ENCODE assay signal across 8 mouse cellular contexts in the genomic region with DNA sequence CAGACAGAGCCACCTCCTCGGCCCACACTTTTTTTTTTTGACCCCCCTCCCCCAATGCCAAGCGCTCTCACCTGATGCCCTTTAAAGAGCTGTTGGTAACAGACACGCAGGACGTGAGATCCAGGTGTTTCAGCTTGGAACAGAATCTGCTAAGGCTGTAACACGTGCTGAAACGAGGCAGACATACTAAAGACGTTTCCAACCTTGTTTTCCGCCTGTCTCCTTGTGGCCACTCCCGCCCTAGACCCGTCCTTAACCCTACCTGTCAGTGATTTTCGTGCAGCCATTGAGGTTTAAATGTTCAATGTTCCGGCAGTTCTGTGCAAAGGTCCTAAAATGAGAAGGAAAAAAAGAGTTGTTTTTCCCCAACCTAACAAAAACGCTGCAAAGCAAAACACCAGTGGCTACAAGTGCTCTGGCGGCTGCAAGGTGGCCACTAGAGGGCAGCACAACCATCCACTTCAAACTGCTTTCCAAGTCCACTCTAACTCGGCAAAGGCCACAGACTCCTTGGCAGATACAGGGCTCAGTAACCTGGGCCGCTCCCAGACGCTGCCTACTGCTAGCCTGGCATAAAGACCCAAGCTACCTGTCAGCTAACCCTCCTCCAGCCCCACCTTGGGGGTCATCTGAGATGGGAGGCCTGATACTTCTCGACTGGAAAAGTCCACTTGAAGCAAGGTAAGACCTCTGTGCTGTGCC. TPM values are rescaled to one million over a fixed set of nuclear protein-coding genes. Genes with fewer than 3 reads are reported as not detected.
DNase-seq lines count a peak whose midpoint lies in the region; ATAC-seq lines count a peak whose summit lies in the region.

No protein-coding gene starts in this region.

- DNase-seq in NIH3T3 (ENCODE audit: low read depth), result peak; percentile 91
- DNase-seq in cerebellum, postnatal 14 days, result peak; percentile 93 to 94
- DNase-seq in frontal cortex, postnatal 14 days (ENCODE audit: low spot score in 2 of 2), result peak; percentile 59 to 78
- peak; percentile 82 to 85 for DNase-seq in layer of hippocampus, postnatal 14 days (ENCODE audit: low spot score in 2 of 2)
- peak; percentile 75 for DNase-seq in lung, postnatal 25 days (ENCODE audit: low spot score)
- DNase-seq in retina, postnatal 1 day, result peak; percentile 88
- peak; percentile 90 for DNase-seq in thymus, postnatal 4 days

- H3K27me3 ChIP-seq in hindbrain, embryonic 13.5 days, result no peaks in the 10 kb centered on the region

- no peak overlapping the region for H3K27ac ChIP-seq in hindbrain, embryonic 13.5 days

- H3K4me1 ChIP-seq in hindbrain, embryonic 13.5 days (replicated peaks), result 0 out of 2 replicates have a peak, but pooled peaks cover 3% of the 10 kb centered on the region

- no peaks in the 10 kb centered on the region for H3K9me3 ChIP-seq in hindbrain, embryonic 13.5 days

- peaks cover 15% of the 10 kb centered on the region; the same call in 1 of the 2 replicates for H3K36me3 ChIP-seq in hindbrain, embryonic 13.5 days

- no peak overlapping the region for H3K4me3 ChIP-seq in hindbrain, embryonic 13.5 days

- no peak overlapping the region for H3K4me2 ChIP-seq in hindbrain, embryonic 13.5 days

- WGBS in hindbrain, embryonic 13.5 days, result 30% methylated on average over 18 of the region's 18 CpGs

- H3K9ac ChIP-seq in hindbrain, embryonic 13.5 days, result peak overlapping the region; percentile 21; the same call in 1 of the 2 replicates

- peak; percentile 85; the same call in 1 of the 2 replicates for ATAC-seq in hindbrain, embryonic 13.5 days (ENCODE audit: low FRiP score)

RNA-seq across cellular contexts. Expression of a gene that starts 55.3 kb away (rescaled TPM):
- polyA plus RNA-seq in hindbrain, embryonic 13.5 days (2015; fragmentation: Nextera tagmentation; extraction: Ambion mirVana), result 22.1 and 22.2 TPM in 2 replicates
- 10 to 100 TPM; 28.5 to 31.8 TPM for total RNA-seq in layer of hippocampus, postnatal 14 days (2021)

RNA-seq across cellular contexts. Expression of a gene that starts 60.0 kb away (rescaled TPM):
- 31.5 and 32.5 TPM in 2 replicates for polyA plus RNA-seq in hindbrain, embryonic 13.5 days (2015; fragmentation: Nextera tagmentation; extraction: Ambion mirVana)
- 10 to 100 TPM; 62.2 to 68.7 TPM for total RNA-seq in layer of hippocampus, postnatal 14 days (2021)
